Mouse (Mus musculus): ENCODE results near the gene Cdk11b. TPM values are rescaled to one million over a fixed set of nuclear protein-coding genes. Genes with fewer than 3 reads are reported as not detected.
"Not testable (repeated sequence)": the region's sequence is repeated elsewhere in the genome, so short reads cannot be mapped to it uniquely, and the experiment has no call there.

Cdk11b gene
- polyA plus RNA-seq, 1 experiment = 52.2 TPM

DNA sequence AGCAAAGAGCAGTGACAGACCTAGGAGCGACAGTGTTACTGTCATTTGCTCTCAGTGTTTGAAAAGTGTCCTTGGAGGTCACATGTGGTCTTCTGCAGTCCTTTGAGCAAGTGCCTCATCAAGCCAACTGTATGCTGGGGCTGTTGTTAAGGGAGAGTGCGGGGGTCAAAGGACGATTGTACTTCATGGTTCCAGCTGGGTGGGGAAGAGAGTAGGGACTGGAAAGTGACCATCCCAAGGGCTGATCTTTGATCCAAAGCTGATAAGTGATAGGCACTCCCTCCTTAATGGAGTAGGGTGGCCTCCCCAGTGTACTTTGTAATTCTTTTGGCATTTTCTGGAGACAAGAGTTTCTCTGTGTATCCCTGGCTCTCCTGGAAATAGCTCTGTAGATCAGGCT lies 12.8 kb upstream of the Cdk11b start:
- no peak for TF ChIP-seq POLR2A (IDR thresholded peaks at IDR 0.05; ENCODE audit: borderline replicate concordance, extremely low read depth, insufficient read depth, insufficient read length, poor library complexity, severe bottlenecking)
- no peak for TF ChIP-seq CTCF (IDR thresholded peaks at IDR 0.05; ENCODE audit: borderline replicate concordance, extremely low read depth, insufficient read depth, insufficient read length)
- DNase-seq (ENCODE audit: low read depth) = no peak

DNA sequence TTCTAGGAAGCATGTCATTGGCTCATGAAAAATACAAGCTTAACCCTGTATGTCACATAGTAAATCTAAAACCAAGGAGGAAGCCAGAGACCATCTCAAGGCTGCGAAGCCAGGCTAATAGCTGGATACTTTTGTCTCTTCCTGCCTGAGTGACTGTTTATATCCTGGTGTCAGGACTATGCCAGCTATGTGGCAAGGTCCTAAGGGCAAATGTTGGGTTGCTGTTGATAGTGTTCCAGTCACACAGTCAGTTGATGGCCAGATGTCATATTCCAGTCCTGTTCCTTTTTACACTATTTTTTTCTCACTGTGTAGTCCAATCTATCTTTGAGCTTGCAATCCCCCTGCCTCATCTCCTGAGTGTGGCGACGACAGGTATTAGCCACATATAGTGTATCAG lies 11.4 kb upstream of the Cdk11b start:
- DNase-seq (ENCODE audit: low read depth) = no peak

DNA sequence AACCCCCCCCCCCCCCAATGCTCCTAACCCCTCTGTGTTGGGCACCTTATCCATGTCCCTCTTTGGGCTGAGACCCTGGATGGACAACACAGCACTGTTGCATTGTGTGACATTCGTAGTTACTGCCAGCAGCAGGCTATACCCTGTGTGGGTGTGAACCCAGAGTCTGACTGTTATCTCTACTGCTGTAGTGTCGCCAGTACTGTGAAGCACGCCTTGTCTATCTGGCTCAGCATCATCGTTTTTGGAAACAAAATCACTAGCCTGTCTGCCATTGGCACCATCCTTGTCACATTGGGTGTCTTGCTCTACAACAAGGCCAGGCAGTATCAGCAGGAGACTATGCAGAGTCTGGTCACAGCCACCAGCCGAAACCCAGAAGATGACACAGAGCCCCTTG lies 6.3 kb upstream of the Cdk11b start:
- TF ChIP-seq POLR2A (IDR thresholded peaks at IDR 0.05; ENCODE audit: borderline replicate concordance, extremely low read depth, insufficient read depth, insufficient read length, poor library complexity, severe bottlenecking) (no peak), CTCF (IDR thresholded peaks at IDR 0.05; ENCODE audit: borderline replicate concordance, extremely low read depth, insufficient read depth, insufficient read length) (no peak)
- no peak for DNase-seq (ENCODE audit: low read depth)

More for the DNA sequence above, 11.4 kb upstream of the Cdk11b start:
- TF ChIP-seq POLR2A (IDR thresholded peaks at IDR 0.05; ENCODE audit: borderline replicate concordance, extremely low read depth, insufficient read depth, insufficient read length, poor library complexity, severe bottlenecking) (no peak), CTCF (IDR thresholded peaks at IDR 0.05; ENCODE audit: borderline replicate concordance, extremely low read depth, insufficient read depth, insufficient read length) (no peak)

DNA sequence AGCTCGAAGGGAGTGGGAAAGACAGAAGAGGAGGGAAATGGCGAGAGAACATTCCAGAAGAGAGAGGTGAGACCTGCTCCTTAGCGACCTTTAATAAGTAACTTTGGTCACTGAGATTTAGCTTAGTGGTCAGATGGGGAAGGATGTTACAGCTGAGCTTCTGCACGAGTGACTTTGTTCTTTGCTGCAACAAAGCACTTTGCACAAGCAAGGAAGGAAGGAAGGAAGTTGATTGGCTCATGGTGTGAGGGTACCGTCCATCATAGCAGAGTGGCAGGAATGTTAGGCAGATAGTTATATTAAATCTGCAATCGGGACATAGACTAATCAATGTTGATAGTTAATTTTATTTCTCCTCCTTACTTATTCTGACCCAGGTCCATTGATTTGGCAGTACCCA lies 5.6 kb downstream of the Cdk11b start:
- DNase-seq (ENCODE audit: low read depth) = no peak
- no peak for TF ChIP-seq POLR2A (IDR thresholded peaks at IDR 0.05; ENCODE audit: borderline replicate concordance, extremely low read depth, insufficient read depth, insufficient read length, poor library complexity, severe bottlenecking)

DNA sequence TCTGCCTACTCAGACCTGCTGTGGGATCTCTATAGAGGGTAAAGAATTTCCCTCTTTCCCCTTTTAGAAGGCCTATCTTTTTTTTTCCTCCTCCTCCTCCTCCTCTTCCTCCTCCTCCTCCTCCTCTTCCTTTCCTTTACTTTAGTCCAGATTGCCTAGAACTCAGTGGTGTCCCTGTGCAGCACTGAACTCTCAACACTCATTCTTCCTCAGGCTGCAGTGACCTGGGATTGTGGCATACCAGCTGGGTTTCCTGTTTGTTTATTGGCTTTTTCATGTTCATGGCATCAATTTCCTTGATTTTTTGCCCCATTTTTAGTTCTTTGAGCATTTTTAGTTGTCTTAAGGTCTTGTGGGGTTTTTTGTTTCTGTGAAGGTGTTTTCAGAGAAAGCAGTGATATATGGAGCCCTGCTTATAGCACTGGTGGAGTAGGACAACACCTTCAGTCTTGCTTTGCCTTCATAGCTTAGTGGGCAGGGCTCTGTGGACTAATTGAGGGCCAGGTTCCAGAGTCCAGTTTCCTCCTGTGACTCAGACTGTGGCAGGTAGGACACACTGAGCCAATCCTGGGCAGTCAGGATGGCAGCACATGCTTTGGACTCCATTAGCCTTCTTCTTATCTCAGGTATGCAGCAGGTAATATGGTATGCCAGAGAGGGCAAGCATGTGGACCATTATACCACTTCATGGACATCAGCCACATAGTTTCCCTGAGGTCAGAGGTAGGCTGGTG lies 11.3 kb downstream of the Cdk11b start:
- TF ChIP-seq CTCF (IDR thresholded peaks at IDR 0.05; ENCODE audit: borderline replicate concordance, extremely low read depth, insufficient read depth, insufficient read length) = no peak
- no peak for DNase-seq (ENCODE audit: low read depth)

DNA sequence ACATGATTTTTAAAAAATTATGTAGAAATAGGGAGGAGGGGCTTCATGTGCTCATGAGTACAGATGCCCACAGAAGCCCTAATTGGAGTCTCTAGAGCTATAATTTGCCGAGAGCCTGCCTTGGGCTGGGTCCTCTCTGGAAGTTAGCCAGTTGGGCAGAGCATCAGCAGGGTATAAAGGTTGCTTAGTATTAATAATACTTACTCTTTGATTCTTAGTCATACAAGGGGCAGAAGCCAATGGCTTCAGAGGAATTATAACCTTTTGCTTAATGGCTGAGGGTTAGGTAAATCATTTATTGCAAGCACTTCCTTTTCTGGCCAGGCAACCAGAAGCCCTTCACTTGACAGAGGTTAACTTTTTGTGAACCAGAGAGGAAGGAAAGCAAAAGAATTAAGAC lies 18.9 kb downstream of the Cdk11b start:
- TF ChIP-seq CTCF (IDR thresholded peaks at IDR 0.05; ENCODE audit: borderline replicate concordance, extremely low read depth, insufficient read depth, insufficient read length) (no peak), POLR2A (IDR thresholded peaks at IDR 0.05; ENCODE audit: borderline replicate concordance, extremely low read depth, insufficient read depth, insufficient read length, poor library complexity, severe bottlenecking) (no peak)
- no peak for DNase-seq (ENCODE audit: low read depth)

DNA sequence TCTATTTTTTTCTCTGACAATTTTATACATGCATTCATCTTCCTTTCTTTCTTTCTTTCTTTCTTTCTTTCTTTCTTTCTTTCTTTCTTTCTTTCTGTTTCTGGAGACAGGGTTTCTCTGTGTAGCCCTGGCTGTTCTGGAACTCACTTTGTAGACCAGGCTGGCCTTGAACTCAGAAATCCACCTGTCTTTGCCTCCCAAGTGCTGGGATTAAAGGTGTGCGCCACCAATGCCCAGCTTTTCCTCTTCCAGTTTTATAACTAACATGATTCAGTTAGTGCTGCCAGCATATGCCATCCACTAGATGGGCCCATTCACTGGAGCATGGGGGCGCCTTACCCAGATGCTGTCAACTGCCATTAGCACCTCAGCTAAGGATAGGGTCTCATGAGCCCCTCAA lies 20.7 kb downstream of the Cdk11b start, which contains the start of gene Gm10563:
Gene Gm10563 (minus strand): TSS at position 101 of the 400 bp plus-strand sequence.
- not testable (repeated sequence) for DNase-seq (ENCODE audit: low read depth)

DNA sequence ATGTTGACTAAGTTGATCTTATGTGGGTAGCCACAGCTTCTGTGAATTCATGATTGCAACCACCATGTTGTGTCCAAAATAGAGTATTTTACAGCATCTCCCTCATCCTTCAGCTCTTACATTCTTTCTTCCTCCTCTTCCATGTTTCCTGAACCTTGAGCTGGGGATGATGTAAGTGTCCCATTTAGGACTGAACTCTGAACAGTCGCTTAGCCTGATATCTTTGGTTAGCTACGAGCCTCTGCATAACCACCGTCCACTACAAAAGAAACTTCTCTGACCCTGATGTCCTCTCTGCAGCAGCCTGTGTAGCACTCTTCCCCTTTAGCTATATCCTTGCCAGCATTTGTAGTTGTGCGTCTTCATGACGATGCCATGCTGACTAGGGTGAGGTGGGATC lies 21.1 kb downstream of the Cdk11b start:
- DNase-seq (ENCODE audit: low read depth) = no peak
- TF ChIP-seq CTCF (IDR thresholded peaks at IDR 0.05; ENCODE audit: borderline replicate concordance, extremely low read depth, insufficient read depth, insufficient read length) (no peak), POLR2A (IDR thresholded peaks at IDR 0.05; ENCODE audit: borderline replicate concordance, extremely low read depth, insufficient read depth, insufficient read length, poor library complexity, severe bottlenecking) (no peak)

DNA sequence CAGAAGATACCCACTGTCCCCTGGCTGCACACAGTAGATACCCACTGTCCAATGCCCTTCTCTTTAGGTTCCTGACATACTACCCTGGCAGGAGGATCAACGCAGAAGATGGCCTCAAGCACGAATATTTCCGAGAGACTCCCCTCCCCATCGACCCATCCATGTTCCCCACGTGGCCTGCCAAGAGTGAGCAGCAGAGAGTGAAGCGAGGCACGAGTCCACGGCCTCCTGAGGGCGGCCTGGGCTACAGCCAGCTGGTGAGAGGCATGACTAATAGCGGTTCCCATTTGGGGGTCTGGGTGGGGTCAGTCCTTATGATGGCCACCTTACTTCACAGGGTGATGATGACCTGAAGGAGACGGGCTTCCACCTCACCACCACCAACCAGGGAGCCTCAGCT lies 24.7 kb downstream of the Cdk11b start:
- no peak for DNase-seq (ENCODE audit: low read depth)
- TF ChIP-seq CTCF (IDR thresholded peaks at IDR 0.05; ENCODE audit: borderline replicate concordance, extremely low read depth, insufficient read depth, insufficient read length) (no peak), POLR2A (IDR thresholded peaks at IDR 0.05; ENCODE audit: borderline replicate concordance, extremely low read depth, insufficient read depth, insufficient read length, poor library complexity, severe bottlenecking) (no peak)

DNA sequence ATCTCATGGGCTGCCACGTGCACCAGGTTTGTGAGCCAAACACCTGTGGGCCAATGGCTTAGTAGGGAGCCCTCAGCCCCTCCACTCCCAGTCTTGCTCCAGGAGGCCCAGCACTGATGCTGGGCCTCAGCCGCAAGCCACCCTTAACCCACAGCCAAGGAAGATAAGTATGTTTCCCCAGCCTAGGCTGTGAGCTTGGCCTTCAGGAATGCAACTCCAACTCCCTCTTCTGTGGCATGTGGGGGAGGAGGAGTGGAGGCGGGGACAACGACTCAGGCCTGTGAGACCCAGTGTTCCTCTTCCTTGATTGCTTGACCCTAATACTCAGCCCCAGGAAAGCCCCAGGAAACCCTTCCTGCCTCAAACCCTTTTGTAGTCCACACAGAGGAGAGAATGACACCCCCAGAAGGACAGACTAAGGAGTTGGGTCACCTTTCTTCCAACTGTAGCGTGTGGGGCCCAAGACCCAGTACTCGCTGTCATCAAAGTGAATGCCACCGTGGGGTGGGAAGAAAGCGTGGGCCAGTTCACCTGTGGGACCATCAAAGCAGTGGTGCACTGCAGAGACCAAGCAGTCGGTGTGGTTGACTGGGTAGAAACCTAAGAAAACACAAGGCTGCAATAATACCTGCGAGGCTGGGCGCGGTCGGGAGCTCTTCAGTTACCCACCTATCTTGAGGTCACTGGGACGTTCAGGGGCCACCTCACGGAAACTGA lies 27.1 kb downstream of the Cdk11b start:
- TF ChIP-seq CTCF (IDR thresholded peaks at IDR 0.05; ENCODE audit: borderline replicate concordance, extremely low read depth, insufficient read depth, insufficient read length) (no peak), POLR2A (IDR thresholded peaks at IDR 0.05; ENCODE audit: borderline replicate concordance, extremely low read depth, insufficient read depth, insufficient read length, poor library complexity, severe bottlenecking) (no peak)
- no peak for DNase-seq (ENCODE audit: low read depth)

DNA sequence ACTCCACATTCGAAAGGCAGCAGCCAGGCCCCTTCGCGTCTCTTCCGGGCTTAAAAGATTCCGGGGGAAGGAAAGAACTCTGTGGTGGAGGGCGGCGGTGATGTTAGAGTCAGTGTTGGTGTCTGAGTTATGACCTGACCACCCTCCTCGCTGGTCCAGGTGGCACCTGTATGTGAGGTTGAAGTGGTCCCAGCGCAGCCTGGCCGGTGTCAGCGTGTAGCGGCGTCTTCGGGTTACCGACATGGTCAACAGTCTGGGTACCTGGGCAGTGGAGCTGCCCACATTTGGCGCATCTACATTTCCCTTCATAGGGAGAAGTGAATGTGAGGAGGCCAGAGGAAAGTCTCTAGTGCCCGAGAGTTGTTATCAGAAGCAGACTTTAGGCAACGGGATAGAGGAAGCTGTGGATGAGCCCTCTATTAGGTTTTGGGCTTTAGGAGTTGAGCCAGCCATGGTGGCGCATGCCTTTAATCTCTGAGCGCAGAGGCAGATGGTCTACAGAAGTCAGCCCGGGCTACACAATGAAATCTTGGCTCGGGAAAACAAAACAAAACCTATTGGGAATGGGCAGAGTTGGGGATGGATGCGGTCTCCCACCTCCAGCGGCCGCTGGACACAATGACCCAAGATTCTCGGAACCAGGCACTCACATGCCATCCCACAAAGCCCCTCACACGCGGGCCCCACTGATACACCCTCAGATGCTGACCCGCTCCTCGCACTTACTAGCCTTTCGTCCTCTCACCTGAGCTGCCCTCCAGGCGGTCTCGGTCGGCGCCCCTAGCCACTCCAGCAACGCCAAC lies 27.8 kb downstream of the Cdk11b start:
- peak; percentile 25 for DNase-seq (ENCODE audit: low read depth)

DNA sequence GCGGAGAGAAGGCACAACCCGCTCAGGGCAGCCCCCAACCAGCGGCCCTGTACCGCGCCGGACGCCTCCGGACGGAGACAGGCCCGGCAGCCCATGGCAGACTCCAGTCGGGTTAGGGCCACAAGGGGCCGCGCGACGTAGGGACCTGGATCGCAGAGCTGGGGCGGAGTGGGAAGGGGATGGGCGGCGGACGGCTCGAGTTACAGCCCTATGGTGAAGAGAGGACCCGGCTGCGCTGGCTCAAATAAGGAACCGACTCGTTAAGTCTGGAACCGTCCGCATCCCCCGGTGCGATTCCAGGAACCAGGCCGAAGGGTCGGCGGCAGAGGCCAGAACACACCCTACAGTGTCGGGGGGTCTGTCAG lies 28.4 kb downstream of the Cdk11b start, which contains the start of gene Mmp23:
Gene Mmp23 (minus strand): TSS at position 299 of the 365 bp plus-strand sequence.
- peak; percentile 59 for DNase-seq (ENCODE audit: low read depth)
- no peak for TF ChIP-seq CTCF (IDR thresholded peaks at IDR 0.05; ENCODE audit: borderline replicate concordance, extremely low read depth, insufficient read depth, insufficient read length)
- TF ChIP-seq POLR2A (IDR thresholded peaks at IDR 0.05; ENCODE audit: borderline replicate concordance, extremely low read depth, insufficient read depth, insufficient read length, poor library complexity, severe bottlenecking) = no peak

More for the DNA sequence above, 27.8 kb downstream of the Cdk11b start:
- TF ChIP-seq POLR2A (IDR thresholded peaks at IDR 0.05; ENCODE audit: borderline replicate concordance, extremely low read depth, insufficient read depth, insufficient read length, poor library complexity, severe bottlenecking) = no peak
- TF ChIP-seq CTCF (IDR thresholded peaks at IDR 0.05; ENCODE audit: borderline replicate concordance, extremely low read depth, insufficient read depth, insufficient read length) = no peak
